Mouse (Mus musculus) stomach, postnatal 0 days (tissue): Measurements from ENCODE around the gene Mup3. TPM values are rescaled to one million over a fixed set of nuclear protein-coding genes. Genes with fewer than 3 reads are reported as not detected.
"Not testable (repeated sequence)": the region's sequence is repeated elsewhere in the genome, so short reads cannot be mapped to it uniquely, and the experiment has no call there.

Experiments used
- ATAC-seq: fragments of 200-750 bp; cut with Nextera tagmentation; 2 replicates; pipeline ENCODE4 v1.8.0; 2017; ENCODE audit not compliant: low FRiP score, low TSS enrichment
- DNase-seq: peaks from one replicate; pipeline ENCODE4 v3.0.0-alpha.2; 2016; ENCODE audit warnings: low spot score
- H3K27ac ChIP-seq: fragments of 300-500 bp; sonication (generic); replicated peaks from 2 replicates; pipeline ENCODE4 v1.5.1; 2014; ENCODE audit warnings: mild to moderate bottlenecking, control low read depth
- H3K27me3 ChIP-seq: fragments of 300-500 bp; sonication (generic); 2 replicates; pipeline ENCODE4 v1.6.1; 2014; ENCODE audit warnings: low read length; ENCODE audit not compliant: control insufficient read depth, insufficient read depth
- H3K36me3 ChIP-seq: fragments of 300-500 bp; sonication (generic); 2 replicates; pipeline ENCODE4 v1.6.1; 2014; ENCODE audit warnings: low read length, mixed read lengths; ENCODE audit not compliant: control insufficient read depth, insufficient read depth
- H3K4me1 ChIP-seq: fragments of 300-500 bp; sonication (generic); replicated peaks from 2 replicates; pipeline ENCODE4 v1.6.1; 2014; ENCODE audit warnings: antibody characterized with exemption; ENCODE audit not compliant: control insufficient read depth, insufficient read depth
- H3K4me2 ChIP-seq: fragments of 300-500 bp; sonication (generic); replicated peaks from 2 replicates; pipeline ENCODE4 v1.6.1; 2014; ENCODE audit warnings: low read depth, mild to moderate bottlenecking, control low read depth, moderate library complexity
- H3K4me3 ChIP-seq: fragments of 300-500 bp; sonication (generic); 2 replicates; pipeline ENCODE4 v1.5.1; 2014; ENCODE audit warnings: low read depth, low read length, control low read depth
- H3K9ac ChIP-seq: fragments of 300-500 bp; sonication (generic); 2 replicates; pipeline ENCODE4 v1.6.1; 2014; ENCODE audit warnings: mild to moderate bottlenecking, low read length, control low read depth, mixed read lengths
- H3K9me3 ChIP-seq: fragments of 300-500 bp; sonication (generic); 2 replicates; pipeline ENCODE4 v1.6.1; 2016; ENCODE audit warnings: low read length; ENCODE audit not compliant: control insufficient read depth
- CTCF ChIP-seq: IDR thresholded peaks from 2 replicates; pipeline ENCODE4 v1.5.1; 2016; ENCODE audit warnings: antibody characterized with exemption, low read depth, mild to moderate bottlenecking, moderate library complexity
- EP300 ChIP-seq: optimal IDR thresholded peaks from 2 replicates; pipeline ENCODE3; 2016; ENCODE audit warnings: antibody characterized with exemption
- WGBS: fragments of 180-500 bp; shearing (Covaris S2); extraction: QIAGEN DNeasy Blood & Tissue Kit; methylation state at CpG from one replicate; pipeline ENCODE4 v1.1.7; 2014; 5-methylcytosine and 5-hydroxymethylcytosine counted together
- polyA plus RNA-seq: library from polyadenylated mRNA; unstranded; fragments of >200 nt; fragmentation: Nextera tagmentation; extraction: Ambion mirVana; gene quantifications from 2 replicates; pipeline ENCODE4 v1.2.1, GENCODE M21; 2015

Mup3 gene
- polyA plus RNA-seq = not detected in 2 replicates

GRCm38 (mm10) chr4:62087241-62087640, at the start of gene Mup3:
Gene Mup3 (minus strand): TSS chr4:62087342.
- H3K27me3 ChIP-seq = no peaks in the 10 kb centered on the region
- H3K9ac ChIP-seq = no peak within 1 kb of the TSS
- no peak within 1 kb of the TSS for H3K27ac ChIP-seq
- DNase-seq = no peak
- H3K36me3 ChIP-seq = no peaks in the 10 kb centered on the region
- no peaks in the 10 kb centered on the region for H3K4me1 ChIP-seq
- WGBS = 82% methylated on average over 2 of the region's 2 CpGs
- no peak within 1 kb of the TSS for H3K4me3 ChIP-seq
- TF ChIP-seq EP300 (no peak), CTCF (no peak)
- ATAC-seq = no peak
- no peak within 1 kb of the TSS for H3K4me2 ChIP-seq
- H3K9me3 ChIP-seq = no peaks in the 10 kb centered on the region

- no peak for ATAC-seq
- no peaks in the 10 kb centered on the region for H3K9me3 ChIP-seq
- no peak overlapping the region for H3K27ac ChIP-seq
- TF ChIP-seq EP300 (no peak), CTCF (peak; percentile 55)
- no peak overlapping the region for H3K4me3 ChIP-seq
- no peak overlapping the region for H3K4me2 ChIP-seq
- DNase-seq = peak; percentile 27
- no peaks in the 10 kb centered on the region for H3K27me3 ChIP-seq
- no peak overlapping the region for H3K9ac ChIP-seq
- 72% methylated on average over 7 of the region's 7 CpGs for WGBS
- no peaks in the 10 kb centered on the region for H3K36me3 ChIP-seq
- H3K4me1 ChIP-seq = no peaks in the 10 kb centered on the region
Observed at GRCm38 (mm10) chr4:62133706-62134105, 46.6 kb upstream of the Mup3 start.

- H3K4me2 ChIP-seq, H3K27me3 ChIP-seq, H3K4me1 ChIP-seq, H3K27ac ChIP-seq, H3K9ac ChIP-seq, H3K36me3 ChIP-seq, H3K4me3 ChIP-seq, H3K9me3 ChIP-seq, ATAC-seq: not testable (repeated sequence)
- peak; percentile 70 for TF ChIP-seq CTCF
- peak; percentile 18 for DNase-seq
- WGBS = 56% methylated on average over 1 of the region's 2 CpGs
Observed at GRCm38 (mm10) chr4:62103366-62103765, 16.2 kb upstream of the Mup3 start.

- TF ChIP-seq EP300 (no peak), CTCF (no peak)
- H3K36me3 ChIP-seq = no peaks in the 10 kb centered on the region
Observed at GRCm38 (mm10) chr4:62087953-62088352, 811 bp upstream of the Mup3 start.

GRCm38 (mm10) chr4:62082755-62083154, 4.4 kb downstream of the Mup3 start:
- Histone ChIP-seq H3K9me3 (no peaks in the 10 kb centered on the region), H3K4me1 (no peaks in the 10 kb centered on the region), H3K36me3 (no peaks in the 10 kb centered on the region), H3K27me3 (no peaks in the 10 kb centered on the region), H3K4me2 (no peak overlapping the region), H3K27ac (no peak overlapping the region), H3K9ac (no peak overlapping the region), H3K4me3 (no peak overlapping the region)
- no peak for TF ChIP-seq EP300
- TF ChIP-seq CTCF = no peak
- DNase-seq (no peak), ATAC-seq (no peak)

More at GRCm38 (mm10) chr4:62087953-62088352, 811 bp upstream of the Mup3 start:
- Histone ChIP-seq H3K9me3 (no peaks in the 10 kb centered on the region), H3K4me2 (no peak overlapping the region), H3K27me3 (no peaks in the 10 kb centered on the region), H3K4me3 (no peak overlapping the region), H3K27ac (no peak overlapping the region), H3K9ac (no peak overlapping the region), H3K4me1 (no peaks in the 10 kb centered on the region)
- WGBS = 71% methylated on average over 2 of the region's 2 CpGs
- DNase-seq (no peak), ATAC-seq (no peak)

GRCm38 (mm10) chr4:62075126-62075525, 12.0 kb downstream of the Mup3 start:
- 65% methylated on average over 3 of the region's 3 CpGs for WGBS
- no peaks in the 10 kb centered on the region for H3K4me1 ChIP-seq
- no peaks in the 10 kb centered on the region for H3K36me3 ChIP-seq
- H3K27ac ChIP-seq = no peak overlapping the region
- H3K9me3 ChIP-seq = no peaks in the 10 kb centered on the region
- TF ChIP-seq EP300 (no peak), CTCF (no peak)
- ATAC-seq (no peak), DNase-seq (no peak)
- H3K4me3 ChIP-seq = no peak overlapping the region
- no peaks in the 10 kb centered on the region for H3K27me3 ChIP-seq
- no peak overlapping the region for H3K9ac ChIP-seq
- H3K4me2 ChIP-seq = no peak overlapping the region

GRCm38 (mm10) chr4:62054780-62055179, 32.4 kb downstream of the Mup3 start:
- not testable (repeated sequence) for H3K27ac ChIP-seq, H3K4me3 ChIP-seq, H3K36me3 ChIP-seq, H3K4me2 ChIP-seq, H3K4me1 ChIP-seq, H3K9me3 ChIP-seq, ATAC-seq, H3K9ac ChIP-seq, H3K27me3 ChIP-seq, DNase-seq
- 74% methylated on average over 2 of the region's 2 CpGs for WGBS

GRCm38 (mm10) chr4:62054058-62054457, 33.1 kb downstream of the Mup3 start, which contains the start of gene Mup20:
Gene Mup20 (minus strand): TSS chr4:62054158.
- H3K4me1 ChIP-seq, H3K36me3 ChIP-seq, ATAC-seq, H3K27me3 ChIP-seq, H3K4me3 ChIP-seq, DNase-seq, H3K9me3 ChIP-seq, H3K27ac ChIP-seq, H3K9ac ChIP-seq, H3K4me2 ChIP-seq: not testable (repeated sequence)
- WGBS = 75% methylated on average over 2 of the region's 3 CpGs
